Mouse (Mus musculus) heart, postnatal 14 days (tissue): ENCODE results near the gene Mat1a. TPM values are rescaled to one million over a fixed set of nuclear protein-coding genes. Genes with fewer than 3 reads are reported as not detected.

Experiments used
- DNase-seq, 2 experiments: peaks; one replicate each; pipeline ENCODE4 v3.0.0; 2021 to 2022
- intact Hi-C: fragments of 180-260 bp; cut with DNase I; formaldehyde crosslinking; loops from one replicate; pipeline ENCODE4 v1.15.1; 2025
- total RNA-seq, 2 experiments: library from RNA; stranded (reverse); gene quantifications; 2 replicates each; pipeline ENCODE4 v1.2.3; 2021

The Mat1a gene
- total RNA-seq, 2 experiments from 2014 or later = 0.15 TPM; not detected in 1

DNA sequence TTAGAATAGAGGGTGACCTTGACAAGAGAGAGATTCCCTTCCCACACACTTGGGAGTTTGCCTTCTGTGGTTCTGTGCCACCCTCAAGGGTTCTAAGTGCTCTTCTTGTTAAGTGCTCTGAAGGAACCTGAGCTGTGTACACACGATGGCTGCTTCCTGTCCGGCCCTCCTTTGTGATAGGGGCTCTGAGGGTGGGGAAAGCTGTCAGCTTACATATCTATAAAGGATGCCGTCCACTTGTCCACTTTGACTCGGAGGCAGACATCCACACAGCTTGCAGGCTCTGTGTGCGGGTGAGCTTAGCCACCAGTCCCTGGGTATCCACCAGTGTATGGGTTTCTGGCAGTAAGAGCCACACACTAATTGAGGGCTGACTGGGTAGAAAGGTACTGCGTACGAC is 26.7 kb downstream of the Mat1a start, which contains the start of gene Sftpa1:
Gene Sftpa1, plus strand, starts transcription at position 243 of the 400 bp plus-strand sequence.
- intact Hi-C loops = no loop called here

GRCm38 (mm10) chr14:41137006-41137405 is 32.2 kb downstream of the Mat1a start:
- DNase-seq = no peak
- intact Hi-C loops = no loop called here

More for the DNA sequence above, 26.7 kb downstream of the Mat1a start, which contains the start of gene Sftpa1:
- no peak for DNase-seq

DNA sequence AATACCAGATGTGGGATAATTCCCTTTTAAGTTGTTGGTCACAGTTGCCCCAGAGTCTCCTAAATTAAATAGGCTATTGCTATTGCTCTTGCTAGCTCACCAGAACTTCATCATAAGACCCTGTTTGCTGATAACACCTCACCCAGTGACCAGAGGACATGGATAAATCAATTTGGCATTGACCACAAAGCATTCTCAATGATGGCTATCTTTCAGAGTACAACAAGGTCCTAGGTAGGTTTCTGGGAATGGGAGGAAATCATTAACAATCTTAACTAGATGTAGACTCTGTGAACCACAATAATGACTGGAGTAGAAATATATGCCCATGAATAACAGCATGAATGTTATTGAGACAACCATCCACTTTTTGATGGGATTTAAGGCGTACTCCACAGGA is 35.9 kb downstream of the Mat1a start:
- intact Hi-C loops = no loop called here
- no peak for DNase-seq

DNA sequence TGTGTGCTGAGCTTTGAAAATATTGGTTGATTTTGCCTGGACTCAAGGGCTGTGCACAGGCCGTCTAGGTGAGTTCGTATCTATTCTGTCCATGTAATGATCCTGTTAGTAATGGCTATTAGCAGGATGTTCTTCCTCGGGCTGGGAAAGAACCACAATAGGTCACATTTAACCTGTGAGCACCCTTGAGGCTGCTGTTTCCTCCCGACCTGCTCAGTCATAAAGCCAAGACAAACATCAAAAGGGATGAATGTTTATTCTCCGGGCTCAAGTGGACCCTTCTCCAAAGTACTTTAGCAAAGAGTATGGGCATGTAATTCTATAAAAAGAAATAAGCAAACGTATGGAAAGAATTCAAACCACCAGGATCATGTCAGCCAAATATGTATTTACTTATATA is 41.2 kb downstream of the Mat1a start:
- intact Hi-C loops = no loop called here
- DNase-seq = no peak

DNA sequence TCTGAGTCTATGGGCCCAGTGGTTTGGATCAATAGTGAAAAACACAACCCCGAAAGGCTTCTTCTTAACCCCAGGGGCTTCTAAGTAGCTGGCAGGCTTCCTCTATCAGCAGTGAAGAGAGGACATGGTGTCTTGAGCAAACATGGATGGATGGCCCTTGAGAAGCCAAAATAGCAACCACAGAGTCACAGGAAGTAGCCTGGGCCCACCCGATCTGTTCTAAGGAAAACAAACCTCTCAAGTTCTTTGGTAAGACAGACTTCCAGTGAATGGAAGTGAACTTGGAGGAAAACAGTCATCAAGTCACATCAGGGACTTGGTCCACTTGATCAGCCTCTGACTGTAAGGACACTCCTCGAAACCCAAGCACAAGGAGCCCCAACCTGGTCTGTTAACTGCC is 42.1 kb downstream of the Mat1a start:
- DNase-seq = no peak
- intact Hi-C loops = no loop called here

DNA sequence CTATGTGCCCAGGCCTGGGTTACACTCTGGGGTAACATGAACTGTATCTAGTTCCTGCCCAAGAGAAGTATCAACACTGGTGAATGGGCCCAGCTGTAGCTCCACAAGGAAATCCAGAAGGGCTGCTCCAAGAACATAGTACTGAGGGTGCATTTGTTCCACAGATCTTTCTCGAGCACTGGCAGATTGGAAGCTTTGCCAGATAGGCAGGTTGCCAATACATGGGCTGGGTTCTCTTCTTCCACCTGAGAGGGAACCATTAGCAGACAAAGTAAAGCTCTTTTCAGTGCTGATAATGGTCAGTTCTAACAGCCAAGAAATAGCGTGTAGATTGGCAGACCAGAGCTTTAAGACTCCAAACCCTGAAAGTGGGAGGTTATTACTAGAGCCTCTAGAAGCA is 42.5 kb downstream of the Mat1a start:
- no peak for DNase-seq
- intact Hi-C loops = no loop called here

DNA sequence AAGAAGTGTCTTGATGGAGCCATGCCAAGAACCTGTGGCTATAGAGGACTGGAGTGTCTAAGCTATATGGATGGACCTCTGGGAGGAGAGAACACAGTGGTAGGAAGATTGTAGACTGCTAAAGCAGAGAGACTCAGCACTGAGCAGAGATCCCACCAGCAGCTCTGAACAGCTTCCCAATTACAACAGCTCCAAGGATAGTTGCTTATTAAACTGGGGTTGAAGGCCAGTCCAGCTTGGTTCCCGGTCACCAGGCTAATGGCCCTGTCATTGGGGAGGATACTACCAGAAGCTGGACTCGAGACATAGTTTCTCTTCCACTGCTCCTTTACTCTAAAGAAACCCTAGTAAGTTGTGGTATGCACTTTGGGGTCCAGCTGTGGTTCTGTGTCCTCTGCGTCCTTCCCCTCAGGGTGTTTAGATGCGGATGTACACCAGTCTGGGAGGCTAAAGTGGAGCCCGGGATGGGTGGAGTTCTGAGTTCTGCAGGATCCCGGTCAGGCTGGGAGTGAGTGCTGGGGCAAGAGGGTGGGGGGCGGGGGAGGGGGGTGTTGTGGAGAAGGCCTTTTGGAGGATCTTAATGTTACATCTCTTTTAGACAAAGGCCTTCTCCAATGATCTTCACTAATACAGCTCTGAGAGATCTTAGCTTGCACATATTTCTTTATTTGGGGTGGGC is 46.5 kb downstream of the Mat1a start, which contains the start of gene Mbl1:
Gene Mbl1, plus strand, starts transcription at position 239 of the 679 bp plus-strand sequence.
- intact Hi-C loops = no loop called here
- DNase-seq = no peak

DNA sequence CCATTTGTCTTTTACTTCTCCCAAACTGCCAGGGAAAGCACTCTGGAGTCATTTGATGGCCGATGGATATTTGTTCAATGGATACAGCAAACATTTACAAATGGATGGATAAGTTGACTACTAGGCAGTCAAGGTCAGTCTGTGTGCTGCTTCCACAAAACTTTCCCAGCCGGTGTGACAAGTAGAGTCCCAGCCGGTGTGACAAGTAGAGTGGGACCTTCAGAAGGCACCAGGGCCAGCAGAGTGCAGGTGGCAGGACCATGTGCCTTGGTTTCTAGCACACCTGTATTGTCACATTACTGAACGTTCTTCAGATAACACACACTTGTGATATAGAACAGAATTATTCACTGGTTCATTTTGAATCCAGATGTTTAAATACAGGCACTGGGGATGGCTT is 55.2 kb downstream of the Mat1a start:
- intact Hi-C loops = loop anchor here (2.0 kb wide), 1 partner anchor 65 kb away; no protein-coding TSS in a partner anchor
- no peak for DNase-seq

- intact Hi-C loops = loop anchor here (2.0 kb wide), 1 partner anchor 66 kb away; no protein-coding TSS in a partner anchor
- DNase-seq = no peak
These were observed 55.9 kb downstream of the Mat1a start for GRCm38 (mm10) chr14:41160743-41161142.

GRCm38 (mm10) chr14:41162663-41163062 is 57.8 kb downstream of the Mat1a start:
- intact Hi-C loops = loop anchor here (1.0 kb wide), 1 partner anchor 34 kb away; no protein-coding TSS in a partner anchor
- DNase-seq = peak; percentile 38 to 62

DNA sequence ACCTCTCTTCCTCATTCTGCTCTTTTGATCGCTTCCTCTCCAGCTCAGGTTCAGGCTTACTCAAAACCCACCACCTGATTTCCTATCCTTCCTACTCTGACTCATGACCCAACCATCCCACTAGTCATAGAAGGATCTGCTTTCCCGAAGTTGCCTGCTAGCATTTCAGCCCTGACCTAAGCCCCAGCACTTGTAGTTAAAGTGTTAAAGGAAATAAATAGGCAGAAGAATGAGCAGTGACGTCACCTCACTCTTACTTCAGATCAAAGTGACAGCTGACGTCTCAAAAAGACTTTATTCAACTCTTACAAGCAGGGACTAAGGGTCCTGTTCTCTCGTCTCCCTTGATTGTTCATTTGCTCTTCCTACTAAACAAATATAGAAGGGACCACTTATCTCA is 62.4 kb downstream of the Mat1a start:
- intact Hi-C loops = no loop called here
- no peak for DNase-seq

DNA sequence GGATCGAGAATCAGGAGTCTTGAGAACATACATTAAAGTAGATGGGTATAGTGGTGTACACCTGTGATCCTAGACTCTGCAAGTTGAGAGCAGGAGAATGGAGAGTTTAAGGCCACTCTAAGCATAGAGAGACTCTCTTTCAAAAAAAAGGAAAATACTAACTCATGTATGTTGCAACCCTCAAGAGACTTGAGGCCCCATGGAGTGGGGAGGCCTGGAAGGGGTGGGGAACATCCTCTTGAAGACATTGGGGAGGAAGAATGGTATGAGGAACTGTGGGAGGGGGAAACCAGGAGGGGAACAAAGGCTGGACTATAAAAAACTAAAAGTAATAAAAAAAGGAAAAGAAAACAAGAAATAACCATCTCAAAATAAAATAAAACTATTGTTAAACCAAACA is 63.7 kb downstream of the Mat1a start:
- DNase-seq = no peak
- intact Hi-C loops = no loop called here

DNA sequence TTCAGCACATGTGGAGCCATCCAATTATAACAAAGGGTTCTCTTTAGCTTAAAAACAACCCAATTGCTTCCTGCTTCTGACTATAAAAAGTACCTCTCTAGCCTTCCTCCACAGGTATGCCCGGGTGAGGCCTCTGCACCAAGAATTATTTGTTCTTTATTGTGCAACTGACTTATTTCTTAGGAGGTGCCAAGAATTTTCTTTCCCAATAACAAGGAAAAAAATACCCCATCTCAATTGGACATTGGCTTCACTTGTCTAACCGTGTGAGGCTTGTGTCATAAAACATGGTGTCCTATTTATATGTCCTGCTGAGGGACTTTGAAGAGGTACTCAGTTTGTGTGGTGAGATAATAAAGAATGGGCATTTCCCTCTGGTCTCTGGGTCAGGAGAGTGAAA is 65.7 kb downstream of the Mat1a start:
- intact Hi-C loops = no loop called here
- no peak for DNase-seq

Other genes with a start within 250 kb of the Mat1a start
- 1 to 10 TPM in 1 of 2 experiments, under 1 TPM in 1; 0.93 to 1.2 TPM for gene Sh2d4b, start 211.8 kb upstream of the Mat1a start, total RNA-seq
- gene Tspan14, start 138.2 kb upstream of the Mat1a start, total RNA-seq = 10 to 100 TPM; 27.9 to 28.7 TPM
- 10 to 100 TPM; 17.1 to 22.2 TPM for gene Fam213a, start 91.2 kb upstream of the Mat1a start, total RNA-seq
- not detected for gene Dydc2, start 35.8 kb upstream of the Mat1a start, total RNA-seq
- gene Dydc1, start 32.1 kb upstream of the Mat1a start, total RNA-seq = not detected
- 1 to 10 TPM in 1 of 2 experiments, not detected in 1; 3.4 TPM for gene Sftpa1, start 26.7 kb downstream of the Mat1a start, total RNA-seq
- gene Mbl1, start 46.4 kb downstream of the Mat1a start, total RNA-seq = not detected
- under 1 TPM in 1 of 2 experiments, not detected in 1; 0.86 TPM for gene Sftpd, start 80.1 kb downstream of the Mat1a start, total RNA-seq
- gene Gm2832, start 173.8 kb downstream of the Mat1a start, total RNA-seq = not detected
- gene Gm5798, start 243.6 kb downstream of the Mat1a start, total RNA-seq = not detected